Mouse (Mus musculus): ENCODE data around the gene Slc12a7.

Gene Slc12a7

GRCm38 (mm10) chr13:73732742-73733700, at the start of gene Slc12a7:
Gene Slc12a7 (plus strand): TSS chr13:73733094.
- DNase-seq (ENCODE audit: low read depth in 2 of 2, low spot score in 2 of 2), result no peak

- no peak for DNase-seq (ENCODE audit: low read depth in 2 of 2, low spot score in 2 of 2)
These were observed 49.2 kb upstream of the Slc12a7 start for GRCm38 (mm10) chr13:73683682-73684081.

- no peak for DNase-seq (ENCODE audit: low read depth in 2 of 2, low spot score in 2 of 2)
These were observed 48.5 kb upstream of the Slc12a7 start for GRCm38 (mm10) chr13:73684412-73684811.

- no peak for DNase-seq (ENCODE audit: low read depth in 2 of 2, low spot score in 2 of 2)
These were observed 47.4 kb upstream of the Slc12a7 start for GRCm38 (mm10) chr13:73685502-73685901.

GRCm38 (mm10) chr13:73687601-73688000, 45.3 kb upstream of the Slc12a7 start:
- DNase-seq (ENCODE audit: low read depth in 2 of 2, low spot score in 2 of 2), result no peak

- DNase-seq (ENCODE audit: low read depth in 2 of 2, low spot score in 2 of 2), result no peak
These were observed 44.0 kb upstream of the Slc12a7 start for GRCm38 (mm10) chr13:73688934-73689333.

- DNase-seq (ENCODE audit: low read depth in 2 of 2, low spot score in 2 of 2), result peak; percentile 85 to 88
These were observed 40.5 kb upstream of the Slc12a7 start for GRCm38 (mm10) chr13:73692249-73692868.

GRCm38 (mm10) chr13:73693333-73693732, 39.6 kb upstream of the Slc12a7 start:
- DNase-seq (ENCODE audit: low read depth in 2 of 2, low spot score in 2 of 2), result no peak

GRCm38 (mm10) chr13:73694972-73695371, 37.9 kb upstream of the Slc12a7 start:
- no peak for DNase-seq (ENCODE audit: low read depth in 2 of 2, low spot score in 2 of 2)

- no peak for DNase-seq (ENCODE audit: low read depth in 2 of 2, low spot score in 2 of 2)
These were observed 36.4 kb upstream of the Slc12a7 start for GRCm38 (mm10) chr13:73696529-73696928.

- no peak for DNase-seq (ENCODE audit: low read depth in 2 of 2, low spot score in 2 of 2)
These were observed 33.2 kb upstream of the Slc12a7 start for GRCm38 (mm10) chr13:73699714-73700113.

GRCm38 (mm10) chr13:73700554-73700953, 32.3 kb upstream of the Slc12a7 start:
- DNase-seq (ENCODE audit: low read depth in 2 of 2, low spot score in 2 of 2), result no peak

GRCm38 (mm10) chr13:73701161-73701883, 31.6 kb upstream of the Slc12a7 start:
- DNase-seq (ENCODE audit: low read depth in 2 of 2, low spot score in 2 of 2), result no peak

GRCm38 (mm10) chr13:73702776-73703175, 30.1 kb upstream of the Slc12a7 start:
- DNase-seq (ENCODE audit: low read depth in 2 of 2, low spot score in 2 of 2), result peak; percentile 74 to 75

GRCm38 (mm10) chr13:73703486-73703885, 29.4 kb upstream of the Slc12a7 start:
- DNase-seq (ENCODE audit: low read depth in 2 of 2, low spot score in 2 of 2), result peak; percentile 59 to 63

- DNase-seq (ENCODE audit: low read depth in 2 of 2, low spot score in 2 of 2), result no peak
These were observed 28.1 kb upstream of the Slc12a7 start, which contains the start of gene Slc6a19 for GRCm38 (mm10) chr13:73704694-73705325. Gene Slc6a19 (minus strand): TSS chr13:73704865.

GRCm38 (mm10) chr13:73709491-73709890, 23.4 kb upstream of the Slc12a7 start:
- DNase-seq (ENCODE audit: low read depth in 2 of 2, low spot score in 2 of 2), result peak; percentile 48 to 50

GRCm38 (mm10) chr13:73711221-73711620, 21.7 kb upstream of the Slc12a7 start:
- no peak for DNase-seq (ENCODE audit: low read depth in 2 of 2, low spot score in 2 of 2)

GRCm38 (mm10) chr13:73711803-73712202, 21.1 kb upstream of the Slc12a7 start:
- no peak for DNase-seq (ENCODE audit: low read depth in 2 of 2, low spot score in 2 of 2)

- no peak for DNase-seq (ENCODE audit: low read depth in 2 of 2, low spot score in 2 of 2)
These were observed 20.7 kb upstream of the Slc12a7 start for GRCm38 (mm10) chr13:73712228-73712627.

GRCm38 (mm10) chr13:73713204-73713603, 19.7 kb upstream of the Slc12a7 start:
- no peak for DNase-seq (ENCODE audit: low read depth in 2 of 2, low spot score in 2 of 2)
